Mouse (Mus musculus) E14TG2a.4 (cell line): Measurements from ENCODE around the gene Ust.

Experiments used
- H3K27me3 ChIP-seq: 2 replicates; pipeline ENCODE4 v1.6.1; 2014; ENCODE audit warnings: low read length, control low read depth; ENCODE audit not compliant: insufficient read depth
- H3K36me3 ChIP-seq: 2 replicates; pipeline ENCODE4 v1.6.1; 2014; ENCODE audit warnings: low read length, control low read depth; ENCODE audit not compliant: insufficient read depth
- H3K4me1 ChIP-seq: replicated peaks from 2 replicates; pipeline ENCODE4 v1.6.1; 2014; ENCODE audit warnings: low read depth, low read length, control low read depth
- H3K4me3 ChIP-seq: replicated peaks from 2 replicates; pipeline ENCODE4 v1.5.1; 2014; ENCODE audit warnings: mild to moderate bottlenecking, low read length
- H3K9me3 ChIP-seq: 2 replicates; pipeline ENCODE4 v1.6.1; 2014; ENCODE audit warnings: low read length, control low read depth
- CTCF ChIP-seq: conservative IDR thresholded peaks from 2 replicates; pipeline ENCODE4 v1.5.1; 2014; ENCODE audit warnings: low read length
- NANOG ChIP-seq: IDR thresholded peaks from 2 replicates; pipeline ENCODE4 v1.6.1; 2014; ENCODE audit warnings: borderline replicate concordance, low read length, mixed read lengths
- POU5F1 ChIP-seq: IDR thresholded peaks from 2 replicates; pipeline ENCODE4 v1.6.1; 2014; ENCODE audit warnings: low read length, borderline replicate concordance

The Ust gene

GRCm38 (mm10) chr10:8183171-8183570 lies 335.5 kb downstream of the Ust start:
- H3K4me1 ChIP-seq: peaks cover 5% of the 10 kb centered on the region; the same call in 1 of the 2 replicates
- no peak for TF ChIP-seq NANOG
- TF ChIP-seq CTCF: no peak
- TF ChIP-seq POU5F1: no peak
- peaks cover 10% of the 10 kb centered on the region; the same call in 1 of the 2 replicates for H3K9me3 ChIP-seq

GRCm38 (mm10) chr10:8181596-8182185 lies 336.9 kb downstream of the Ust start:
- Histone ChIP-seq H3K9me3 (peaks cover 10% of the 10 kb centered on the region; the same call in 1 of the 2 replicates), H3K36me3 (no peaks in the 10 kb centered on the region), H3K4me1 (peaks cover 16% of the 10 kb centered on the region), H3K4me3 (no peak overlapping the region), H3K27me3 (no peaks in the 10 kb centered on the region)
- TF ChIP-seq POU5F1 (no peak), CTCF (no peak), NANOG (no peak)

More at GRCm38 (mm10) chr10:8183171-8183570, 335.5 kb downstream of the Ust start:
- no peaks in the 10 kb centered on the region for H3K36me3 ChIP-seq
- H3K4me3 ChIP-seq: no peak overlapping the region
- H3K27me3 ChIP-seq: no peaks in the 10 kb centered on the region

GRCm38 (mm10) chr10:8177618-8178017 lies 341.0 kb downstream of the Ust start:
- no peaks in the 10 kb centered on the region for H3K36me3 ChIP-seq
- no peaks in the 10 kb centered on the region for H3K27me3 ChIP-seq
- TF ChIP-seq NANOG: no peak
- TF ChIP-seq CTCF: peak; percentile 53
- H3K4me3 ChIP-seq: no peak overlapping the region
- peaks cover 10% of the 10 kb centered on the region; the same call in 1 of the 2 replicates for H3K9me3 ChIP-seq
- peaks cover 19% of the 10 kb centered on the region for H3K4me1 ChIP-seq

- no peaks in the 10 kb centered on the region for H3K36me3 ChIP-seq
- no peaks in the 10 kb centered on the region for H3K27me3 ChIP-seq
- TF ChIP-seq POU5F1 (no peak), CTCF (no peak), NANOG (no peak)
- peaks cover 6% of the 10 kb centered on the region; the same call in 1 of the 2 replicates for H3K9me3 ChIP-seq
- no peak overlapping the region for H3K4me3 ChIP-seq
- H3K4me1 ChIP-seq: peaks cover 23% of the 10 kb centered on the region
Observed at GRCm38 (mm10) chr10:8176351-8177053, 342.1 kb downstream of the Ust start.

- H3K27me3 ChIP-seq: no peaks in the 10 kb centered on the region
- TF ChIP-seq CTCF (no peak), POU5F1 (no peak), NANOG (no peak)
- no peaks in the 10 kb centered on the region for H3K36me3 ChIP-seq
- peaks cover 8% of the 10 kb centered on the region for H3K9me3 ChIP-seq
- H3K4me1 ChIP-seq: peaks cover 23% of the 10 kb centered on the region
- no peak overlapping the region for H3K4me3 ChIP-seq
Observed at GRCm38 (mm10) chr10:8176008-8176350, 342.6 kb downstream of the Ust start.

GRCm38 (mm10) chr10:8174697-8175096 lies 343.9 kb downstream of the Ust start:
- H3K27me3 ChIP-seq: no peaks in the 10 kb centered on the region
- TF ChIP-seq POU5F1 (no peak), NANOG (no peak), CTCF (no peak)
- H3K4me1 ChIP-seq: peaks cover 23% of the 10 kb centered on the region
- no peak overlapping the region for H3K4me3 ChIP-seq
- peaks cover 21% of the 10 kb centered on the region for H3K9me3 ChIP-seq
- H3K36me3 ChIP-seq: no peaks in the 10 kb centered on the region

GRCm38 (mm10) chr10:8174230-8174629 lies 344.4 kb downstream of the Ust start:
- no peak for TF ChIP-seq NANOG
- no peak for TF ChIP-seq CTCF
- TF ChIP-seq POU5F1: no peak
- H3K27me3 ChIP-seq: no peaks in the 10 kb centered on the region
- no peaks in the 10 kb centered on the region for H3K36me3 ChIP-seq
- no peak overlapping the region for H3K4me3 ChIP-seq
- H3K9me3 ChIP-seq: peaks cover 25% of the 10 kb centered on the region
- H3K4me1 ChIP-seq: peaks cover 23% of the 10 kb centered on the region

GRCm38 (mm10) chr10:8173032-8173431 lies 345.6 kb downstream of the Ust start:
- Histone ChIP-seq H3K36me3 (no peaks in the 10 kb centered on the region), H3K4me1 (peaks cover 16% of the 10 kb centered on the region), H3K27me3 (no peaks in the 10 kb centered on the region), H3K9me3 (peaks cover 37% of the 10 kb centered on the region), H3K4me3 (no peak overlapping the region)
- TF ChIP-seq POU5F1 (no peak), CTCF (no peak), NANOG (no peak)

- Histone ChIP-seq H3K9me3 (peaks cover 52% of the 10 kb centered on the region), H3K4me3 (0 out of 2 replicates have a peak overlapping the region, but pooled peaks have one; percentile 3), H3K27me3 (no peaks in the 10 kb centered on the region), H3K36me3 (no peaks in the 10 kb centered on the region), H3K4me1 (peaks cover 5% of the 10 kb centered on the region)
- TF ChIP-seq CTCF (no peak), NANOG (no peak), POU5F1 (no peak)
Observed at GRCm38 (mm10) chr10:8171556-8171955, 347.1 kb downstream of the Ust start.
